Comparison of ENCODE assay signal across 16 mouse cellular contexts in the genomic region with DNA sequence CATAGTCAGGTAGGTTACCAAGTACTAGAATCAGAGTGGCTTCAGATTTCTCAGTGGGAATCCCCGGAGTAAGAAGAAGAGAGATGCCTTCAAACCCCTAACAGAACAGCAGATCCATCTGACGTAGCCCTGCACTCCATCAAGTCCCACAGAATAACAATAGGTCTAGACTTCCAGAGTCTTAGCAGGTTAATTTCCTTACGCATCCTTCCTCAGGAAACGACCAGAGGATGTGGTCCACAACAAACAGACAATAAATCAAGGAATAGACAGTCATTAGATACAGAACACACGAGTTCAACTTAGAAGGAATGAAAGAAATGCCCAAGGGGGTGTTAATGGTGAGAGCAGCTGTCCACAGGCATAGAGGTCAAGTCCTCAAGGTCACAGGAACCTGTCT.
"Had no signal": no experiment of that assay in that cellular context is flagged by ENCODE, and none has a peak within 500 bp of the region (broad histone marks: within the 10 kb centered on the region; RNA-seq: fewer than 3 reads in every experiment).

No protein-coding gene starts in this region.

- H3K4me3 ChIP-seq: left cerebral cortex, adult 2 months; liver, embryonic 13.5 days; lung, embryonic 15.5 days; midbrain, embryonic 12.5 days; midbrain, embryonic 15.5 days; neural tube, embryonic 12.5 days; neural tube, embryonic 15.5 days had no signal

- DNase-seq: layer of hippocampus, postnatal 36 days; liver, embryonic 13.5 days; lung, postnatal 14 days; right cerebral cortex, adult 18-20 months; right cerebral cortex, postnatal 14 days; right cerebral cortex, postnatal 4 days; thymus, postnatal 25 days had no signal

- H3K4me1 ChIP-seq: liver, embryonic 13.5 days; lung, embryonic 15.5 days; midbrain, embryonic 12.5 days; midbrain, embryonic 15.5 days; neural tube, embryonic 12.5 days; neural tube, embryonic 15.5 days had no signal

- H3K9me3 ChIP-seq: liver, embryonic 13.5 days; lung, embryonic 15.5 days; midbrain, embryonic 12.5 days; midbrain, embryonic 15.5 days; neural tube, embryonic 12.5 days; neural tube, embryonic 15.5 days had no signal

- H3K27ac ChIP-seq: left cerebral cortex, adult 2 months; liver, embryonic 13.5 days; lung, embryonic 15.5 days; macrophage; midbrain, embryonic 12.5 days; midbrain, embryonic 15.5 days; neural tube, embryonic 12.5 days; neural tube, embryonic 15.5 days; stomach, postnatal 0 days had no signal

- H3K9ac ChIP-seq: liver, embryonic 13.5 days; lung, embryonic 15.5 days; midbrain, embryonic 12.5 days; midbrain, embryonic 15.5 days; neural tube, embryonic 12.5 days; neural tube, embryonic 15.5 days had no signal

- H3K27me3 ChIP-seq: liver, embryonic 13.5 days; lung, embryonic 15.5 days; midbrain, embryonic 12.5 days; midbrain, embryonic 15.5 days; neural tube, embryonic 12.5 days; neural tube, embryonic 15.5 days had no signal

- H3K4me2 ChIP-seq: liver, embryonic 13.5 days; lung, embryonic 15.5 days; midbrain, embryonic 12.5 days; midbrain, embryonic 15.5 days; neural tube, embryonic 12.5 days; neural tube, embryonic 15.5 days had no signal

- H3K36me3 ChIP-seq: liver, embryonic 13.5 days; lung, embryonic 15.5 days; midbrain, embryonic 12.5 days; midbrain, embryonic 15.5 days; neural tube, embryonic 12.5 days; neural tube, embryonic 15.5 days had no signal

- ATAC-seq: intestine, postnatal 0 days; midbrain, embryonic 15.5 days had no signal
